Mouse (Mus musculus) kidney, postnatal 10 days (tissue): ENCODE data around the gene Stac3.
A peak's percentile ranks its signal among the peaks of the same experiment; 100 is the strongest.

Experiments used
- DNase-seq: peaks from one replicate; pipeline ENCODE4 v3.0.0; 2021; ENCODE audit warnings: mixed read lengths

Gene Stac3

GRCm38 (mm10) chr10:127509837-127510701 lies 8.6 kb downstream of the Stac3 start:
- no peak for DNase-seq

GRCm38 (mm10) chr10:127510895-127511617 lies 9.6 kb downstream of the Stac3 start:
- no peak for DNase-seq

DNA sequence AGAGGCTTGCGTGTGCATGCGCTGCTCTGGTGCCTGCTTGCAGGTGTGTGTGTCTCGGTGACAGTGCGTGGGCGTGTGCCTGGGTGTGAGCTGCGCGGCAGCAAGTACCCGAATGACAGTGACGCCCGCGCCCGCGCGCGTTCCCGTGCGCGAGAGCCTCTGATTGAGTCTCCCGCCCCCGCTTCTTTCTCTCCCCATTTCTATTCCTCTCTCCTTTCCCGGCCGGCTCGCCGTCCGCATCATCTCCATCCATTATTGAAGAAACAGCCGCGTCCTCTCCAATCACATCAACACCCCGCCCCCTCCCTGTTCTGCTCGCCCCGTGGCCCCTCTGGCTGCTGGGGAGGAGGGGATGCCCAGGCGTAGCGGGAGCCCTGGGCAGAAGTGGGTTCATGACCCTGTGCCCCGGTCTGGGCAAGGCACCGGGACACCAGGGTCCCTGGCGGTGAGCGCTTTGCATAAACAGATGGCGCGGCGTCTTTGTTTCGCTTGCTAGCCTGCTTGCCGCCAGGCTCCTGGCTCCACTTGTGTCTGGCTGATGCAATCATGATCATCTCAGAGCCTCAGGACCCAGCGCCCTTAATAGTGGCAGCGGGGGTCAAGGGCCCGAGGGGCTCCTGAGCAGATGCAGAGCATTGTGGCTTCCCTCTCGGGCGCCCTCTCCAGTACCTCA lies 10.3 kb downstream of the Stac3 start:
- DNase-seq: peak; percentile 53

DNA sequence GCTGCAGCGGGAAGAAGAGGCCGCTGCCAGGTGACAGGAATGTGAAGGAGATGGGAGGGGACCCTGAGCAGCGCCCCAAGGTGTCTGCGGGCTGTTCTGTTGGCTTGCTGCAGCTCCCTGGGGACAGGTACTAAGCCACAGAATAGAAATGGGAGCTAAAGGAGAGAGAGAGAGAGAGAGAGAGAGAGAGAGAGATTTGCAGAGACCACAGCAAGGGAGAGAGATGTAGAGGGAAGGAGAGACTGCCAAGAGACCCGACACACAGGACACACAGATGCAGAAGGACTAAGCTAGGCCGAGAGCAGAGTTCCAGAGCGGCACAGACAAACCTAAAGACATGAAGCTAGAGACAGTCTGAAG lies 10.8 kb downstream of the Stac3 start:
- DNase-seq: no peak

- DNase-seq: peak; percentile 96
Measured at GRCm38 (mm10) chr10:127512813-127513212, 11.3 kb downstream of the Stac3 start.

- DNase-seq: no peak
Measured at GRCm38 (mm10) chr10:127513501-127514091, 12.1 kb downstream of the Stac3 start.

GRCm38 (mm10) chr10:127514111-127514698 lies 12.7 kb downstream of the Stac3 start:
- no peak for DNase-seq

GRCm38 (mm10) chr10:127514764-127515163 lies 13.3 kb downstream of the Stac3 start, which contains the start of gene Ndufa4l2:
Ndufa4l2 (plus strand) TSS chr10:127514967.
- DNase-seq: peak; percentile 69

GRCm38 (mm10) chr10:127515271-127515982 lies 13.9 kb downstream of the Stac3 start:
- DNase-seq: no peak

GRCm38 (mm10) chr10:127515983-127516459 lies 14.5 kb downstream of the Stac3 start:
- DNase-seq: no peak

DNA sequence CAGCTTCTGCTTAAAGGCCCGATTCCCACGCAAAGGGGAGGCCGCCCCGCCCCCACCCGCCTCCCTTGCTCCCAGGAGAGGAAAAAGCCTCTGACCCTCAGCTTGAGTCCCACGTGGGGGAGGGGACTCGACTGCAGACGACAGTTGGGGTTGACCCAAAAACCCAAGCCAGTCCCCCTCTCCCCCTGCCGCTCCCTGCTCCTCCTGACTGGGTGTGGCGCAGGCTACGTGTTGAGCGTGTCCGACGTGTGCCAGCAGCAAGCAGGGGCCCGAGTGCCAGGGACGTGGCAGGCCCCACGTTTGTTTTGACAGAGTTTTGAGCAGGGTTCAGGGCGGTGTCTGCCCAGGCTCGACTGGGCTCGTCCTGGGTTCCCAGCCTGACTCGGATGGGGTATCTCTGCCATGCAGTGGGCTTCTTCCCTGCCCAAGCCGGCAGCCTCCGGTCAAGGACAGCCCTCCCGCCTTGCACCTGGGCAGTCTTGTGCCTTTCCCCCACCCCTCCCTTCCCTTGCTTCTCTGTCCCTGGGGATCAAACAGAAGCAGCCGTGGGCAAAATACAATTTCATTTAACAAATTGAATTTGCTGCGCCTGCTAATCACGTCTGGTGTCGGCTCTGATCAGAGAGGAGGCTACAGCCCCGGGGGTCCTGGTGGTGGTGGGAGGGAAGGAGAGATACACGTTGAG lies 15.2 kb downstream of the Stac3 start:
- DNase-seq: peak; percentile 82

GRCm38 (mm10) chr10:127517941-127518340 lies 16.5 kb downstream of the Stac3 start:
- DNase-seq: no peak

GRCm38 (mm10) chr10:127519041-127519701 lies 17.7 kb downstream of the Stac3 start:
- no peak for DNase-seq

DNA sequence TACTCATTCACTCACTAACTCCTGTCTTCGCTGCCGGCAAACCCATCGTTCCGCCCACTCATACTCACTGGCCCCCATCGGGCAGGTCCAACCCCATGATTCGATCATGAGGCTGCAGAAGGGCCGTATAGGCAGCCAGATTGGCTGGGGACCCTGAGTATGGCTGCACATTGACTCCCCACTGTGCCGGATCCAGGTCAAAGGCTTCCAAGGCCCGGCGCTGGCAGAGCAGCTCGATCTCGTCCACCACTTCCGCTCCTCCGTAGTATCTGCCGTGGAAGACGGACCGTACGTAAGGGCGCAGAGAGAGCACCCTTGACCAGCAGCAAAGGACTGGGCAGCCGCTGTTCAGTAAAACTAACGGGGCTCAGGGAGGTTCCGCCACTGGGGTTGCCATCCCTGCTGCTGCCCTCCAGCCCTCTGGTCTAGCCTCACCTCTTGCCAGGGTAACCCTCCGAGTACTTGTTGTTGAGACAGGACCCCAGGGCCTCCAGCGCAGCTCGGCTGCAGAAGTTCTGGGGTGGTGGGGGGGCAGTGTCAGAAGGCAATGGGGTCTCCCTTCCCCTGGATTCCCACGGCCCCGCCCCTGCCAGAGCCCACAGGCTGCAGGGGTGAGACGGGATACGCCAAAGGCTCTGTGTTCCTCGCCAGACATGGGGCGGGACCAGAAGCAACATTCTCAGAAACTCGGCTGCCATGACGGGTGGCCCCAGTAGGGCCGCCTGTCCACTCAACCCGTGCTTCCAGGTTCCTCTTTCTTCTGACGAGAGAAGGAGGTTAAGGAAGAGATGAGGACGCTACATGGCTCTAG lies 18.6 kb downstream of the Stac3 start:
- no peak for DNase-seq

DNA sequence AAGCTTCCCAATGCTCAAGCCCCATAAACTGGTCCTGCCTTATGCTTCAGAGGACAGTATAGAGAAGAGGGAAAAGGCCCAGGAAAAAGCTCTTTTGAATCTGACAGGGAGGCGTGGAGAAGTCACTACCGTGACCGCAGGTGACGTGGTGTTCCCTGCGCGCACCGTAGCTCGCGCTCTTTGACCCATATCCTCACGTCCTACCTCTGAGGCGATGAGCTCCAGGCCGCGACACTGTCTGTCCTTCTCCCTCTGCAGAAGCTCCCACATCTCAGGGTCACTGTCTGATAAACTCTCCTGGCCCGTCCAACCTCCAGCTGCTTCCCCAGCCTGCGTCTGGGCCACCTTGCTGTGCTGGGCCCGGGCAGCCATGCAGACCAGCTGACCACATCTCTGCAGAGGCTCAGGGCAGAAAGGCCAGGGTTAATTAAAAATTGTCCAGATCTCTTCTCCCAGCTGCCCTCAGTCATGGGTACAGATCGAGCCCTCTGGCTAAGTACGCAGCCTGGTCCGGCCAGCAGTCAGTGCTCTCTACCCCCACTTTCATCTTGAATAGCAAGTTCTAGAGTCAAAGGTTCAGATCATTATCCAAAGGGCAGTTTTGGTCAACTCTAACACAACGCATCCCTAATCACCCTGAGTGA lies 19.4 kb downstream of the Stac3 start:
- DNase-seq: no peak

- DNase-seq: no peak
Measured at GRCm38 (mm10) chr10:127521611-127522080, 20.2 kb downstream of the Stac3 start.

DNA sequence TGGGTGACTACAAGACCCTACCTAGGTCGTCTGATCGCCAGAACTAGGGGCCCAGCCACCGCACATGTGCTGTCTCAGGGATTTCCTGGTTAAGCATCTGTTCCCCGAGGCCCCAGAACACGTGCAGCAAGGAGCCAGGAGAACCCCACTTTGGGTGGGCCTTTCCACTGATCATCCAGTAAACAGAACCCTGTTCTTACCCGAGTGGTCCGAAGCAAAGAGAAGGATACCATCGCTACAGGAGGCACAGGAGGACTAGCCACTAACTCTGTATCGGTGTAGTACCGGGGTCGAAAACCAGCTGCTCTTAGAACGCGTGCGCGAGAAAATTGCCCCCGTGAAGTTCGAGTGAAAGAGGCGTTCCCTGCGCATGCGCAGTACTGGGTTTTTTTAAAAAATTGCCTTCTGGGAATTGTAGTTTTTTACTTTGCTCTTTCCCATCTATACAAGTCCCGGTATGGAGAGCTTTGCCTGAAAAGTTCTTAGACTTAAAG lies 20.6 kb downstream of the Stac3 start, which contains the start of gene Shmt2:
Shmt2 (minus strand) TSS at position 357 of the 494 bp plus-strand sequence.
- DNase-seq: peak; percentile 92

- DNase-seq: no peak
Measured at GRCm38 (mm10) chr10:127524646-127525255, 23.3 kb downstream of the Stac3 start.
